Mouse (Mus musculus) layer of hippocampus, postnatal 14 days (tissue): Measurements from ENCODE around the gene Acot7. TPM values are rescaled to one million over a fixed set of nuclear protein-coding genes. Genes with fewer than 3 reads are reported as not detected.
A peak's percentile ranks its signal among the peaks of the same experiment; 100 is the strongest.

ENCODE experiments used
- DNase-seq, 2 experiments: peaks; one replicate each; pipeline ENCODE4 v3.0.0; 2021 to 2022; ENCODE audit warnings: low spot score in 2 of 2, mixed read lengths in 1 of 2
- total RNA-seq, 2 experiments: library from RNA; stranded (reverse); gene quantifications; 2 replicates each; pipeline ENCODE4 v1.2.3; 2021

The Acot7 gene
- total RNA-seq, 2 experiments from 2014 or later, result 352 to 388 TPM

DNA sequence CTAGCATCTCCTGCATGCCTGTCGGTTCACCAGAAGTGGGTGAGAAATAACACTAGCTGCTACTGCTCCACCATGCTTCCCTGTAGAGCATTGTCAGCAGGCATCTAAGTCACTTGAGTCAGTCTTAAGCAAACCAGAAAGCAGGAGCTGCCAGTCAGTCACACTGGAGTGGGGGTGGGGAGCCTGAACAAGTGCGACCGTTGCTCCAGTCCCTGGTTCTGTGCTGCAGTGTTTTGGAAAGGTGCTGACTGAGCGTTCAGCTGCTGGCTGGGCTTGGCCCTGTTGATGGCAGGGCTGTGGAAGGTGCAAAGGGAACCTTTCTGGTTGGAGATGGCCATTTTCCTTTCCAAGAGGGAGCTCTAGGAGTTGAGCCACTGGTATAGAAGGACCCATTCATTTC lies 62.0 kb downstream of the Acot7 start:
- DNase-seq, result no peak

DNA sequence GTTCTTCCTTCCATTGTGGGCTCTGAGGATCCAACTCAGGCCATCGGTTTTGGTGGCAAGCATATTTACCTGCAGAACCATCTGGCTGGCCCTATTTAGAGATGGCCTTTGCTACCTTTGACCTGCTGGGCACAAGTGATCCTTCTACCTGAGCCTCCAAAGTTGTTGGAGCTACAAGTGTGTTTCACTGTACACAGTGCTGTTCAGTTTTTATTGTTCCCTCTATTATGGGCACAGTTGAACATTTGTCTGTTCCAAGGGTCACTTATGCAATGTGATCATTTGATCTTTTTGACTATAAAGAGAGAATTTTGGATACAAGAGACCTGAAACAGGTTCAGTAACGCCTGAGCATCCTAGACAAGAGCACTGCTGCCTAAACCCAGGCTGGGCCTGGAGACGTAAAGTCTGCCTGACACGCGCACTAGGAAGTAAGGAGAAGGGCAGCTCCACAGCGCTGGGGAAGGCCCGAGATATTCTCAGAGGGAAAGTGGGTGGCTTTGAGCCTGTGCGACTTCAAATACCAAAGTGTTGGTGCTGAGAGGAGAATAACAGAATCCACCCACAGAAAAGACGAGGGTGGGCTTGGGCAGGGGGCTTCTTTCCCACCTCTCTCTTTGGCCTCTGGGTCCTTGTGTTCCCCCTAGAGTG lies 65.4 kb downstream of the Acot7 start:
- no peak for DNase-seq

DNA sequence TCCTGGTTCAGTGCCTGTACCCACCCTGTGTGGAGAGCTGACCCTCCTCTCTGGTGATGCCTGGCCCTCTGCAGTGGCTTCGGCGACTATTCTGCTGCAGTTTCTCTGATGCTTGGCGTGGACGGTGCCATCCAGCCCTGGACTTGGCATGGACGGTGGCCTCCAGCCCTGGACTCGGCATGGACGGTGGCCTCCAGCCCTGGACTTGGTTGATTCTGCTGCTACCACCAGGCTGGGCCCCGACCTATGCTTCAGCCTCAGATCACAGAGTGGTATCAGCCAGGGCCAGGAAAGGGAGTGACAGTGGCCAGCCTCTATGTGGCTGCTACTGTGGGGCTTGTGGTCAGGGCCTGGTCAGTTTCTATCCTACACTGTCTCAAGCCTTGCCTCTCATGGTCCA lies 66.0 kb downstream of the Acot7 start:
- no peak for DNase-seq

DNA sequence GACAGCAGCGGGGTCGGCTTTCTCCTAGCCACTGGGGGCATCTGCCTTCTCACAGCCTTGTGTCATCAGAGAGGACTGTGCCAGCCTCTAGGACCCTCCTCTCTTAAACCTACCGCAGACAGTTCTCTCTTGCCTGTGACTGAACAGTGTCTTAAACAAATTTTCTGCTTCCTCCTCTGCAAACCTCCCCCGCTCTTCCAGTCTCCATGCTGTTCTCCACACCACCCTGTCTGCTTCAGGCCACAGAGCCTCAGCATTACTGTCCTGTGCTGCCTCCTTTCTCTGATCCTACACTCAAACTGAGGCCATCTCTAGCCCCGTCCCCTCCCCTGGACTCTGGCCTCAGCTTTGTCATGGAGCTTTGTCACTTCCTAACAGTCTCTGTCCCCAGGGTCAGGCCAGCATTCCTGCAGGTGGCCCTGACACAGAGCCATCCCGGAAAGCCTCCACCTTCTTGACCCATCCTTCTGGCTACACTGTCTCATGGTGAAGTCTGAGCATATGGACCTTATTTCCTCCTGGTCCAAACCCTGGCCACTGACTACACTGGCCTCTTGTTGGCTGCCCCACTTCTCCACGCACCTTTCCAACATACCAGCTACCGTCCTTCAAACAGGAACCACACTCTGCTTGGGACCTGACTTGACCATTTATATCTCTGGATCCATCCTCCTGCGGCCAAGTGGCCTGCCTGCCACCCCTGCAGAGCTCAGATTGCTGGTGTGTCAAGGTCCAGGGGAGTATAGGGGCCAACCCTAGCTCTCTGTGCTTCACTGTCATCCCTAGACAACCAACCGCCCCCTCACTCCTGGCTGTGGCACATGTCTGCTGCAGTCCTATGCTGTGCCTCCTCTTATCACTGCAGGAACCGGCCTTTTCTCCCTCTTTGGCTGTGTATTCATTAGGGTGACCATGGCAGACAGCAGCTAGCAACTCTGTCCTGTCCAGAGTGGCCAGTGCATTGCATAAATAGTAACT lies 66.9 kb downstream of the Acot7 start:
- DNase-seq, result no peak

DNA sequence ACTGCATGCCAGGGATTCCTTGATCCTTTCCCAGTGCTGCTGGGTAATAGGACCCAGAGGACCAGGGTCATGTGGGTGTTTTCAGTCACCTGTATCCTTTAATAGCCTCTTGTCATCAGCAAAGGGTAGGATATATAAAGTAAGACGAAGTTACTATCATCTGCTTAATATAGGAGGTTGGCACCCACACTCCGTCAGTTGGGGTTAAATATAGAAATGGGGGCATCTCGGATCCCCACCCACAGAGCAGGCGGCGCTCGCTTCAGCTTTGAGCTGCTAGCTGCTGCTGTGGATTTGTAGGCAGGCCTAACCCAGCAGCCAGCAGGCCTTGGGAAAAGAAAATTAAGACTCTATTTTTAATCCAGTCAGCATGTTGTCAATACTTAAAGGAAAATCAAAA lies 68.1 kb downstream of the Acot7 start:
- DNase-seq, result peak; percentile 42 to 61

DNA sequence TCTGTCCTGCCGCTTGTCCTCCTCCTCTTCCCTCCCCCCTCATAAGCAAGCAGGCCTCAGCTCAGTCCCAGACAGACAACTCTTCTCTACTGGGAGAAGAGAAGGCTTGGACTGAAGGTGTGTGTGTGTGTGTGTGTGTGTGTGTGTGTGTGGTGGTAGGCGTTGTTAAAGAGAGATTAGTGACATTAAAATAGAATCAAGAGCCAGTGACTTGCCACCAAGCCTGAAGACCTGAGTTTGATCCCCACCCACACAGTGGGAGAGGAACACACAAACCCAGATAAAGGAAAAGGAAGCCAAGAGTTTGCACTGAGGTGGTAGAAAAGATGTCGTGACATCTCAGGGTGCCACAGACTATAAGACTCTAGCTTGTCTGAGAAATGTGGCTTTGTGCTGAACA lies 69.3 kb downstream of the Acot7 start:
- no peak for DNase-seq

DNA sequence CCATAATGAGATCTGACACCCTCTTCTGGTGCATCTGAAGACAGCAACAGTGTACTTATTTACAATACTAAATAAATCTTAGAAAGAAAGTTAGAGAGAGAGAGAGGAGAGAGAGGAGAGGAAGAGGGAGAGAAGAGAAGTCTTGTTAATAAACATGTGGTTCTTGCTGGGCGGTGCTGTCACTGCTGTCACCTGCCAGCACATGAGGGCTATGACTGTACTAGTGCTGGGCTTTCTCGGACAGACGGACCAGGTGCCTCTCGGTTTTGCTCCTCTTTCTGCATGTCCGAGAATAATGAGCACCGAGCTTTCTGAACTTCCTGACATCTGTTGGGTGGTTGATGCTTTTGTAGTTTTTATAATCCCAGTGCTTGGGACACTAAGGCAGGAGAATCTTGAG lies 72.7 kb downstream of the Acot7 start:
- no peak for DNase-seq

DNA sequence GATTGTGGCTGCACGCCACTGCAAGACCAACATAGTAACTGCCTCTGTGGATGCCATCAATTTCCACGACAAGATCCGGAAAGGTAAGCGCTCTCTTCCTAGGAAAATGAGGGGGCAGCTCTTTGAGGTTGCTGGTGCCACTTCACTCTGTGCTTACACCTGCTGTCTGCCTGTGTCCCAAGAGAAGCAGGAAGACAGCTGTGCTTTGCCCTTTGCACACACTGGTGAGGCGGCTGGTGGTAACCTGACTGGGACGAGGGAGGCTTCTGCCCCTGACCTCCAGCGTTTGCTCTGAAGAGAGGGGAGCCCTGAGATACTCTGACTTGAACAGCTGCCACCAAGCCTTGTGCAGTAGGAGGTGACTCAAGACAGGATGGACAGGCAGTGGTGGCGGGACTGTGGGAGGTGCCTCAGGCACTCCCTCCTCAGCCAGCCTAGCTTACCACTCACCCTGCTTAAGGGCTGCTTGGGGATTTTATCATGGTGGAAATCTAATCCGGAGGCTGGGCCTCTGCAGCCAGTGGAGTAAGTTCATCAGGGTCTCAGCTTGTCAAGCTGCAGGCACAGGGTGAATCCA lies 75.3 kb downstream of the Acot7 start:
- DNase-seq, result no peak

DNA sequence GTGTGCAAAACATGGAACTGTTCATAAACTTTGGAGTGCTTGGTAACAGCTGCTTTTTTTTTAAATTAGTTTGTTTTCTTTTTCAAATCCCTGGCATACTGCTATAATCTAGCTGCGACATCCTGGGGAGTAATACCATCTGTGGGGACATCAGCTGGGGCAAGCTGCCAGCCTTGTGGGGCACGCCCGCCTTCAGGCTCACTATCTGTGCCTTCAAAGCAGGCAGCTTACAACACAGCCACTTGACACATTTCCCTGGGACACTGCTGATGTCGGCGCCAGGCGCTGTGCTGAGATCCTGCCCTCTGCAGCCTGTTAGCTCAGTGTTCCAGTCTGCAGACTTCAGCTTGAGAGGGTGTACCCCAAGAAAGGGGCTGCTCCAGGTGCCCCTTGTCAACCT lies 79.1 kb downstream of the Acot7 start:
- peak; percentile 68 to 77 for DNase-seq

DNA sequence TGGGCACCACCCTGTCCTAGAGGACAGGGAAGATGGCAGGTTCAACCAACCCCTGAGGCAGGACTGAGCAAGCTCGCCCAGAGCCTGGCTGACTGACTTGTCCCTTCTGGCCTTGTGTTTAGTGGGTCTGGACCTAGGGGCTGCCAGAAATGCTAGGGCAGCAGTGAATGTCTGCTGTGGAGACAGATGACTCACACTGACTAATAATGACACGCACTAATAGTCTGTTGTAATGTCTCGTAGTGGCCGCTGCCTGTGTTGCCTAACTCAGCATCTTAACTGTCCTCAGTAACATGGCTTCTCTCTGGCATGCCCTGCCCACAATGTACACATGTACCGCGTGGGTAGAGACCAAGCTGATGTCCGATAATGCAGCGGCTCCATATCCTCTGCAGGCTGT lies 82.5 kb downstream of the Acot7 start:
- no peak for DNase-seq

DNA sequence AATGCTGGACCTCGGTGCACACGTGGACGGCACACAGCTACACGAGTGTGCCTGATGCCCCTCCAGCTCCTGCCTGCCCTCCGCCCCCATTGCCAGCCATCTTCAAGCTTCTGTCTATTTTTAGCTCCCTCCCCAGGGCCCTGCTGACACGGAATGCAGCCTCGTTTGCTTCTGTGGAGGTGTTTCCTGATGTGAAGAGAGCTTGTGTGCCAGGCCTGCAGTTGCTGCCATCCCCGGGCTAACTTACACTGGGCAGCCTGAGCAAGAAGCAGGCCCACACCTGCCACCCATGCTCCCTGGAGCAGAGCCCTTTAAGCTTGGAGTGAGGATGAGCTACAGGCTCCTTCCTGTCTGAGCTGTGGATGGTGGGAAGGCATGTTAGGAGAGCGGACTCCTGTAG lies 84.3 kb downstream of the Acot7 start:
- no peak for DNase-seq

DNA sequence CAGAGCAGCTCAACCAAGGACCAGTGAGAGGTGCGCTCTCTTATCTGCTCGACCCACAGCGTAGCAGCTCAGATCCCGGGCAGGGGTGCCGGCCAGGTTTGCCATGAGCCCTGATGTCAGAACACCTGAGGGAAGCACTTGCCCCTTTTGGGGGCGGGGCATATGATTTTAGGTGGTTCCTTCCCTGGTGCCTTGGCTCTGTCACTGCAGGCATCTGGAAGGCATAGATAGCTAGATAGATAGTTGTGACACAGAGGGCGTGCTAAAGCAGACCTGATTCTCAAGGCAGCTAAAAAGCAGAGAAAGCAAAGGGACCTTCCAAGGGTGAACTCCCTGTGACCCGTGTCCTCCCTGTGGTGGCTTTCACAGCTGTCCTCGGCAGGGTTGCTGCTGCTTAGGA lies 85.2 kb downstream of the Acot7 start:
- DNase-seq, result no peak

DNA sequence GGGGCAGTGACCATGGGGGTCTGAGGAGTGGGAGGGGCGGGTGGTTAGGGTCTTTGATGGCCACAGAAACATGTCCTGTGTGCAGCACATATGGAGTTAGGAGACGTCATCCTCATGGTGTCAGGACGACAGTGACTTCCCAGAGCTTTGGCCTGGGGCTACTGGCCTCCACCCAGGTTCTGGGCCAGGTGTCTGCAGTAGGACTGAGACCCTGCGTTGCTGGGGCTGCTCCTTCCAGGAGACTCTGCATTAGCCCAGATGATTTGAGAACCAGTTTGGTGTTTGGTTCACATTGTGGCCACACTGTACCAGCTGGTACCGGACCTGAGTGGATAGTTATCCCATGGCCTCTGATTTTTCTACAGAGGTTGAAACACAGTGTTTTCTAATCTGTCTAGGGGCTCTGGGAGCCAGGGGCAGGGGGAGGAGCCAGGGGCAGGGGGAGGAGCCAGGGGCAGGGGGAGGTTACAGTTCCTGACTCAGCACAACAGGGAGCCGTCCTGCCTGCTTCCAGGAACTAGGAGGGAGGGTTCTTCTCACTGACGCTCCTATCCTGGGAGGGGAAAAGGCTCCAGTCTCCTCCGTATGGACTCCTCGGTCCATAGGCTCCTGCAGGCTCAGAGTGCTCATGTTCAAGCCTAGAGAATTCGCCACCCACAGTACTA lies 85.7 kb downstream of the Acot7 start:
- no peak for DNase-seq

DNA sequence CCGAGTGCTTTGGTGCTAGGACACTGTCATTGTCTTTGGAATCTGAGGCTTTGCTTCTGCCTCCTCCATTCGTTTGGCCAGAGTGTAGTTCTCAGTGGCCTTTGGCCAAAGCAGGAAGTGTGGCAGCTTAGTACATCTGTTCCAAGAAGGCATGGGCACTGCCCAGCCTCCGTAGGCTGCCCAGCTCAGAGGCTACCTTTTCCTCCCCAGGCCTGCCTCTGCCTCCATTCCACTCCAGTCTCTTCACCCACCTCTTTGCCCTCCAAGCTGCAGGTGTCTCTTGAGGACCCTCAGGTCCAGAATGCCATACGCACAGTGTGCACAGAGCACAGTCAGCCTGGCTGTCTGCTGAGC lies 86.2 kb downstream of the Acot7 start:
- no peak for DNase-seq

DNA sequence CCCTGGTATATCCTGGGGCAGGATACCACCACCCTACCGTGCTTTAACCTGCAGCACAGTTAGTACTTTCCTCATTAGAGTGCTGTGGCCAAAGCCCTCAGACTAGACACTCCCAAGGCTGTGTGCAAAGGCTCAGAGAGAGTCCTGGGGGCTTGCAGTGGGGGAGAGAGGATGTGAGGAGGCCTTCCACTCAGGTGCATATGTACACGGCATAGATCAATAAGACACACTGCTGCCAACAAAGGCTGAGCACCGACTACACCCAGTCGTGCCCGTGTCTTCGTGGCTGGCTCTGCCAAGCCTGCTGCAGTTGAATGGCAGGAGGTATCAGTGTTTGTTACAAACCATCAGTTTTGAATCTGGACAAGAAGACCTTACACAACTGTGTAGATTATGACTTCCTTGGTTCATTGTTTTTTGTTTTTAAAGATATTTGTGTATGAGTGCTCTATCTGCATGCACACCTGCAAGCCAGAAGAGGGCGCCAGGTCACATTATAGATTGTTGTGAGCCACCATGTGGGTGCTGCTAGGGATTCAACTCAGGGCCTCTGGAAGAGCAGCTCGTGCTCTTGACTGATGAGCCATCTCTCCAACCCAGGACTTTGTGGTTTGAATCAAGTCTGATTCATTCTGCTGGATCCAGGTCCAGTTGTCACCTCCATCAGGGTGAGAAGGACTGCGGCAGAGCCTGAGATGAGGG lies 87.1 kb downstream of the Acot7 start:
- no peak for DNase-seq

DNA sequence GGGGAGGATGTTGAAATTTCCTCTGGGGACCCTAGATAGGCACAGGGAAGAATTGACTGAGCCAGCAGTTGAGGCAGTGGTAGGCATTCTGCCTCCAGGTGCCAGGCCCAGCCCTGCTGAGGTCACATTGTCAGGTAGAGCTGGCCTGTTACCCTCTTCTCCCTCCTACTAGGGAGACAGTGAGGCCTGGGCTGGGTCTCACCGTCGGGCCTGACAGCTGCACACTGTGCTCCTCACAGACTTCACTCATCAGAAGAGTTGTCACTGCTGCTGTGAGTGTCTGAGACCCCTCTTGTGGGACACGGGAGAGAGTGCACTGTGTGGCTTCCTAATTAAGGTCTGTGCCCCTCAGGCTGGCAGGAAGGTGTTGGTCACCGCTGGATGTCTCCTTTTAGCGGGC lies 87.9 kb downstream of the Acot7 start:
- no peak for DNase-seq

DNA sequence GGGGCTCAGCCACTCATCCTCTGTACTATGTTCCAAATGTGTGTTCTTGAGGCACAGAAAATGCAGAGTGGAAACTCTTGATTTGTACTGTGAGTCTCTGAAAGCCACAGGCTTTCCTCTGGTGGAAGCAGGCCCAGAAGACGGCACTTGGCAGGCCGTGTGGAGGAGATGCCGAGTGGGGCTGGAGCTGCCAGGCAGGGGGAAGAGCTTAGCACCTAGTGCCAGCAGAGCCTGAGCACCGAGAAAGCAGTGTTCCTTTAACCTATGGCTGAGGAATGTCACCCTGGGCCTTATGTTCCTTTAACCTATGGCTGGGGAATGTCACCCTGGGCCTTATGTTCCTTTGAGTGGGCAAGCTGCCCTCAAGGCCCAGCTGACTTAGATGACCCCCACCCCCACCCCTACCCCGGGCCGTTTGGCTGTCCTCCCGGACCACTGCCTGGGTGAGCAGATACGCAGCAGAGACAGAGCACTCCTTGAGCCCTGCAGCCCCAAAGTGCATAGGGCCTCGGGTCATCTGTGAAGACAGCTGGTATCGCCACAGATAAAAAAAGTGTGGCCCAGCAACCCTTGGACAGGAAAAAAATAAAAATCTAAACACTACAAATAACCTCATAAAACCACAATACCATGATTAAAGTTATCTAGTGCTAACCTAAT lies 88.4 kb downstream of the Acot7 start:
- peak in 1 of 2 experiments; percentile 66 for DNase-seq

DNA sequence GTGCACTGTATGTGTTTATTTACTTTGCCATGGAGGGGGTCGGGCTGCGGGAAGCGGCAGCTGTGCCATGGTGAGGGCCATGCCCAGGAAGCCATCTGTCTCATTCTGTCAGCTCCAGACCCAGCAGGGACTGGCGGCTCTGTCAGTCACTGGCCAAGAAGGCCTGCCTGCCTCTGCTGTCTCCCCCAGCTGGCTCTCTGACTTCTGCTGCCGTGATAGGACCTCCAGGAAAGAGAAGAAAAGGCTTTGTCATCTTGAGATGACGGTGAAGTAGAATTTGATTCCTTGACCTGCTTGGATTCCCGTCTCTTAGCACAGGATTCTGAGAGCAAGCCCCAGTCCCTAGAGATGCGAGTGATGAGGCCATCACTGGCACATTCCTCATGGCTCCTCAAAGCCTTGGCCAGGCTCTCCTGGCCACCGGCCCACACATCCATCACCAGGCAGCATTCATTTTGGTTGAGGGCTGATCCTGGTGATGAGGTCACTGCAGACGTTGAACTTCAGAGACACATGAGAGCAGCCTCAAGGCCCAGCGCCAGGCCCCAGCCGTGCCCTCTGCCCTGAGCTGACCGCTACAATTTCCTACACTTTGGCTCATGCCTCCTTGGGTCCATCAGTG lies 89.9 kb downstream of the Acot7 start:
- peak; percentile 47 to 78 for DNase-seq

DNA sequence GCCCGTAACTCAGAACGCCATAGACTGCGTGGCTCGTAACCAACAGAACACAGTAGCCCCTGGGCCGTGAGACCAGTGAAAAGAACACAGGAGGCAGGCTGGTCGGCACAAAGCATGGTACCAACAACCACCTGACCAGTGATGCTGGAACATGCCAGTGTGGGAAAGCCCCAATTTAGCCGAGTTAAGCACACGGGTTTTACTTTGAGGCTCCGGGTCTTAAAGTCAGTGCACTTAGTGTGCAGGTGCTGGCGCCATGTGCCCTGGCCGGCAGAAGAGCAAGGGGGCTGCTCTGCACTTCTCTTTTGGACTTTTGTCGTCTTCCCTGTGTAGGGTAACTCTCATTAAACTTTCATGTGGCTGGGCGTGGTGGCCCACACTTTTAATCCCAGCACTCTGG lies 92.0 kb downstream of the Acot7 start:
- no peak for DNase-seq

DNA sequence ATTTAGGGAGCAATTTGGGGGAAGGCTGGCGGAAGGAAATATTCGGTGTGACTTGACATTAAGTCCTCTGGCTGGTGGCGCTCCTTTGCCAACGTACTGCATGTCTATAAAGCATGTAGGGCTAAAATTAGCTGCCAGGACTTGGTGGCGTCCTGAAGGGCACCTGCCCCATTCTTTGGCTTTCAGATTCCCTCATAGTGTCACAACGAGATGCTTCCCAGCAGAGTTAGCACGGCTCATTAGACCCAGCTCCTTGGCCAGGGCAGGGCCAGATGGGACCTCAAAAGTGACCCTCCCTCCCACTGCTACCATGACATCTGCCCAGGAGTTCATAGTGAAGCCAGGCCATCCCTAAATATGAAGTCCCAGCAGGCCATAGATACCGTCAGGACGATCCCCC lies 92.7 kb downstream of the Acot7 start:
- DNase-seq, result no peak
